Comparison of ENCODE assay signal across 23 mouse cellular contexts in genomic region chr7:134698246-134698645, GRCm38 (mm10). TPM values are rescaled to one million over a fixed set of nuclear protein-coding genes. Genes with fewer than 3 reads are reported as not detected.
DNase-seq lines count a peak whose midpoint lies in the region; ATAC-seq and TF ChIP-seq lines count a peak whose summit lies in the region.
"Had no signal": no experiment of that assay in that cellular context is flagged by ENCODE, and none has a peak within 500 bp of the region (broad histone marks: within the 10 kb centered on the region; RNA-seq: fewer than 3 reads in every experiment).

No protein-coding gene starts in this region.

- no peak for ATAC-seq in liver, postnatal 0 days
- ATAC-seq: activated CD4-positive, CD25-positive, alpha-beta regulatory T cell, adult 4 months; CD4-positive, CD25-positive, alpha-beta regulatory T cell, adult 4 months; forebrain, embryonic 13.5 days; forebrain, embryonic 15.5 days; forebrain, postnatal 0 days; Patski had no signal

- H3K4me1 ChIP-seq in kidney, adult 2 months (ENCODE audit: control insufficient read depth, insufficient read depth, low read length): peaks cover 34% of the 10 kb centered on the region
- H3K4me1 ChIP-seq in bone marrow macrophage, adult 2 months (ENCODE audit: control insufficient read depth, insufficient read depth, low read length): peaks cover 69% of the 10 kb centered on the region
- H3K4me1 ChIP-seq in liver, postnatal 0 days (ENCODE audit: insufficient read depth): peaks cover 11% of the 10 kb centered on the region
- H3K4me1 ChIP-seq: forebrain, embryonic 13.5 days had no signal

- intact Hi-C loops in heart, postnatal 36 days (cut with DNase I): no loop called here

- no peaks in the 10 kb centered on the region for H3K27me3 ChIP-seq in kidney, adult 2 months (replicated peaks; ENCODE audit: control insufficient read depth, insufficient read depth, low read length)
- H3K27me3 ChIP-seq in liver, postnatal 0 days (ENCODE audit: insufficient read depth, low read length): no peaks in the 10 kb centered on the region
- H3K27me3 ChIP-seq: CH12.LX; embryonic facial prominence, embryonic 12.5 days; forebrain, embryonic 13.5 days; forebrain, embryonic 15.5 days; Patski had no signal

- DNase-seq in heart, adult 11 months: peak; percentile 85
- no peak for DNase-seq in heart, postnatal 36 days
- no peak for DNase-seq in kidney, adult 2 months
- DNase-seq in kidney, adult 8-10 months: no peak
- no peak for DNase-seq in liver, postnatal 0 days
- DNase-seq: adrenal gland, adult 8-10 months; B cell, adult 2 months; cerebellum, adult 11 months; cerebellum, adult 18-20 months; cerebellum, adult 8-10 months; cerebellum, postnatal 10 days; cerebellum, postnatal 25 days; forebrain, postnatal 0 days had no signal

- no peaks in the 10 kb centered on the region for H3K9me3 ChIP-seq in liver, postnatal 0 days (ENCODE audit: low read length)
- H3K9me3 ChIP-seq: embryonic facial prominence, embryonic 10.5 days; embryonic facial prominence, embryonic 12.5 days; forebrain, embryonic 13.5 days; forebrain, embryonic 15.5 days had no signal

- H3K36me3 ChIP-seq in kidney, adult 2 months (ENCODE audit: control insufficient read depth, insufficient read depth, low read length): no peaks in the 10 kb centered on the region
- no peaks in the 10 kb centered on the region for H3K36me3 ChIP-seq in liver, postnatal 0 days (replicated peaks; ENCODE audit: insufficient read depth, low read length)
- H3K36me3 ChIP-seq: embryonic facial prominence, embryonic 12.5 days; forebrain, embryonic 15.5 days; G1E had no signal

- no peak for TF ChIP-seq EP300 in liver, postnatal 0 days (IDR thresholded peaks at IDR 0.05; ENCODE audit: low read depth)

- H3K9ac ChIP-seq in liver, postnatal 0 days (replicated peaks): no peak overlapping the region
- H3K9ac ChIP-seq: embryonic facial prominence, embryonic 12.5 days; forebrain, embryonic 13.5 days; forebrain, embryonic 15.5 days; forebrain, postnatal 0 days had no signal

- WGBS in kidney, adult 2 months: 73% methylated on average over 5 of the region's 5 CpGs
- WGBS in liver, postnatal 0 days (ENCODE audit: insufficient replicate concordance): 54% methylated on average over 5 of the region's 5 CpGs

- H3K4me2 ChIP-seq in liver, postnatal 0 days (ENCODE audit: low read depth, low read length): no peak overlapping the region
- H3K4me2 ChIP-seq: embryonic facial prominence, embryonic 12.5 days; forebrain, embryonic 13.5 days; forebrain, embryonic 15.5 days had no signal

- no peak for TF ChIP-seq CTCF in kidney, adult 2 months (conservative IDR thresholded peaks at IDR 0.05; ENCODE audit: insufficient read depth, insufficient read length, low read depth, low read length)
- no peak for TF ChIP-seq CTCF in bone marrow macrophage, adult 2 months (IDR thresholded peaks at IDR 0.05; ENCODE audit: low read depth, low read length)
- no peak for TF ChIP-seq CTCF in liver, postnatal 0 days (IDR thresholded peaks at IDR 0.05; ENCODE audit: low read depth)

- peak overlapping the region; percentile 25; the same call in 1 of the 2 replicates for H3K27ac ChIP-seq in kidney, adult 2 months (ENCODE audit: insufficient read depth, low read depth, low read length)
- H3K27ac ChIP-seq in bone marrow macrophage, adult 2 months (ENCODE audit: insufficient read depth, low read depth, low read length): peak overlapping the region; percentile 69
- H3K27ac ChIP-seq in liver, postnatal 0 days (ENCODE audit: low read depth): no peak overlapping the region
- H3K27ac ChIP-seq: embryonic facial prominence, embryonic 10.5 days; embryonic facial prominence, embryonic 12.5 days; forebrain, embryonic 13.5 days; forebrain, embryonic 15.5 days had no signal

- TF ChIP-seq POLR2A in kidney, adult 2 months (IDR thresholded peaks at IDR 0.05; ENCODE audit: low read depth, low read length): no peak
- no peak for TF ChIP-seq POLR2A in bone marrow macrophage, adult 2 months (IDR thresholded peaks at IDR 0.05; ENCODE audit: borderline replicate concordance, low read depth, low read length)

- no peak overlapping the region for H3K4me3 ChIP-seq in kidney, adult 2 months (ENCODE audit: insufficient read depth, low read depth, low read length)
- no peak overlapping the region for H3K4me3 ChIP-seq in bone marrow macrophage, adult 2 months (ENCODE audit: insufficient read depth, low read length)
- H3K4me3 ChIP-seq in liver, postnatal 0 days (ENCODE audit: low read depth, low read length): no peak overlapping the region
- H3K4me3 ChIP-seq: embryonic facial prominence, embryonic 10.5 days; embryonic facial prominence, embryonic 12.5 days; forebrain, embryonic 13.5 days; forebrain, embryonic 15.5 days had no signal

RNA-seq across cellular contexts. Expression of gene Dock1, which starts 27.8 kb away (rescaled TPM):
- 10 to 100 TPM; 26.3 to 28.8 TPM for total RNA-seq in heart, postnatal 36 days (2021)
- polyA plus RNA-seq in kidney, adult 2 months (2012; rRNA removed): 17.7 and 19.6 TPM in 2 replicates
- 16.9 and 19.9 TPM in 2 replicates for polyA plus RNA-seq in bone marrow macrophage, adult 2 months (2012; ENCODE audit: insufficient read depth, insufficient read length, missing spikeins)
- 3.0 and 3.2 TPM in 2 replicates for polyA plus RNA-seq in liver, postnatal 0 days (2015; fragmentation: Nextera tagmentation; extraction: Ambion mirVana)
- total RNA-seq: CH12.LX, G1E had no signal
- polyA plus RNA-seq: G1E had no signal
